Mouse (Mus musculus) kidney, adult 8-10 months (tissue): ENCODE results near the gene Btbd35f11.
"Not testable (repeated sequence)": the region's sequence is repeated elsewhere in the genome, so short reads cannot be mapped to it uniquely, and the experiment has no call there.

Source experiments
- DNase-seq, 2 experiments: peaks; one replicate each; pipeline ENCODE4 v3.0.0; 2022

Gene Btbd35f11

GRCm38 (mm10) chrX:3443590-3443989, at the start of gene Btbd35f11:
Btbd35f11 (minus strand) TSS chrX:3443690.
- not testable (repeated sequence) for DNase-seq

- not testable (repeated sequence) for DNase-seq
Measured at GRCm38 (mm10) chrX:3409946-3410345, 33.5 kb downstream of the Btbd35f11 start.
